Mouse (Mus musculus) spleen, adult 12 weeks (tissue): ENCODE measurements around the gene Eif2ak4.

Experiments used
- DNase-seq: peaks from one replicate; pipeline ENCODE4 v3.0.0; 2022; ENCODE audit warnings: low spot score

Eif2ak4 gene

DNA sequence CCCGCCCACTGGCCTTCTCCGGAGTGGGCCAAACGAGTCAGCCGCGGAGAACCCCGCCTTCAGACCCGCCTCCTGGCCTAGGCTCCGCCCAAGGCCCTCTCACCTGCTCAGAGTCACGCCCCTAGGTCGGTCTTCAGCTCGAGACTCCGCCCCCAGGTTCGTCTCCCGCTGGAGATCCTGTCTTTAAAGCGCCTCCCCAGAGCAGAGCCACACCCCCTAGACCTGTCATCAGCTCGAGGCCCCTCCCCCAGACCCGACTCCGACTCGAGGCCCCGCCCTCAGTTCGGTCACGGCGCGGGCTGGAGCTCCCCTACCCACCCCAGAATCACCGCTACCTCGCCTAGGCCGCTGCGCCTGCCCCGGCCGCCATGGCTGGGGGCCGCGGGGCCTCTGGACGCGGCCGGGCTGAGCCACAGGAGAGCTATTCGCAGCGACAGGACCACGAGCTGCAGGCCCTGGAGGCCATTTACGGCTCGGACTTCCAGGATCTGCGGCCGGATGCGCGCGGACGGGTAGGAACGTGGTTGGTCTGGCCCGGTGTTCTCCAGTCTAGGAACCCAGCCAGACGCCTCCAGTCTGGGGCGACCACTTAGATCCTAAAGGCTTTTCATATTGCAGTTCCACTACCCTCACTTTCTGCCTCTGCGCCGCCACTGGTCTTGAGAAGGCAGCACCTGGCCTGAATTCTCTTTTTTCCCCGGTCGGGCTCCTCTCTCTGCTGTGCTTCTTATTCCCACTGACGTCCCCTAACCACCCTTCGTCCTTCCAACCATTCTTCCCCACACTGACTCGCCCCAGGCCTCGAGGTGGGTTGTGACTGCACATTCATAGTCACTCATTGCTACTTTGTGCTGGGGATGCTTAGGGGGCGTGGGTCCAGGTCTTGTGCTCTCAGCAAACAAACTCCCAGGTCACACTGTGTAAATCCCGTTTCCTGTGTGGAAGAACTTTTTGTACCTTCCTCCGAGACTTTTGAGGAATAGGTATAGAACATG lies at the start of gene Eif2ak4:
Eif2ak4 (plus strand) TSS at position 278 of the 995 bp plus-strand sequence.
- peak; percentile 99 for DNase-seq

DNA sequence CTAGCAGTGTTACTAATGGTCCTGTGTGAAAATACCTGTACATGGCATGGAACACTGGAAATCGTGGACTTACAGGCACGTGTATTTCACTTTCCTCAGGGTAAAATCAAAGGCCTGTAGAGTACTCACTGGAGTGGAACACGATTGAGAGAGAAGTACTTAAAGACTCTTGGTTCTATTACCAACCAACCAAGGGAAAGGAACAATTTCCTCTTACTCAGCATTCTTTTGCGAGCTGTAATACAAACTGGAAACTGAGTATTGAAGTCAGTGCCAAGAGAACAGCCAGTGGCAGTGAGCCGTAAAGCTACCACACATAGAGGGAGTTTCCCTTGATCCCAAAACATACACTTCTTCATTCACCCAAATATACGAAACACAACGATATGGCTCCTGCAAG lies 47.1 kb upstream of the Eif2ak4 start:
- no peak for DNase-seq

DNA sequence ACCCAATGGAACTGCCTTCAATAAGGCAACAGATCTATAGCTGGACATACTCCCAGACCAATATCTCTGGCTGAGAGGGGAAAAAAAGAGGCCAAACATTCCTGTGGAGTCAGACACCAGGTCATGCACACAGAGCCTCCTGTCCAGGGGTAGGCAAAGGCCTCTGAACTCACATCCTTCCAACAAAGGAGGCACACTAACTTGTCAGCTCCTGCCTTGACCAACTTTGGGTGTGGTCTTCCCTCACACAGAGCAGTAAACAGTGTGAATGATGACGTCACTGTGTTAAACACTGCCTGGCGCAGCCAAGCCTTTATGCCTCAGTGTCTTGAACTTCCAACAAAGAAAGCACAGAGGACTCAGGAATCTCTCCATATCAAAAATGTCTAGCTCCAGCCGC lies 44.5 kb upstream of the Eif2ak4 start:
- DNase-seq = no peak

DNA sequence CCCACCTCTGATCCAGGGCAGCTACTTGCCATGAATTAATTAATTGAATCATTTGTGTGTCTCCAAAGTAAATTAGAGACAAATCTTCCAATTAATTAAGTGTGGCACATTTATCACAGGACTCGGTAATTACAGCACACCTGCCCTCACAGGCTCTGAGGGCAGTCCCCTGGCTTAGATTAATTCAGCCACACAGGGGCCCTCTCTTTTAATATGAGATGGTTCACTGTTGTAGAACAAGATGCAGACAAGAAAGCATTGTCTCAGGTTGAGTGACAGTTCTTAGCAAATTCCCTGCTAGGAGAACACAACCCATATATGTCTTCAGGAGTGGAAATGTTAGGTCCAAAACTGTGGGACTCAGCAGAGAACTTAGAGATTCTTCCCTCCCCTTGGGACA lies 42.9 kb upstream of the Eif2ak4 start:
- no peak for DNase-seq

DNA sequence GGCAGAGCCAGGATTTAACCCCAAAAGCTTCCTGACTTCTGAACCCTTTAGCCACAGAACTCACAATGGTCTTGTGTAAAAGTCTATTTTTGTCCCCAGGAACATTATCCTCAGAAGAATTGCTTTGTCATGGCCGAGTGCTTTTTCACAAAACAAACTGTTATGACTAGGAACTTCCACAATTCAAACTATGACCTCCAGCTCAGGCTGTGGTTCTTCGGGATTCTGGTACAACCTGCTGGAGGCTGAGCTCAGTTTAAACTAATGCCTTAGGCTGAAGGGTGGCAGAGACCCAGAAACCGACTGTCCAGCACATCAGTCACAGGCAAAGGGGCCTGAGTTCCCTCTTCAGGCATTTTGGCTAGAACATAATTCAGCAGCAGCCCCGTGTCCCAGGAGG lies 34.9 kb upstream of the Eif2ak4 start:
- DNase-seq = no peak

DNA sequence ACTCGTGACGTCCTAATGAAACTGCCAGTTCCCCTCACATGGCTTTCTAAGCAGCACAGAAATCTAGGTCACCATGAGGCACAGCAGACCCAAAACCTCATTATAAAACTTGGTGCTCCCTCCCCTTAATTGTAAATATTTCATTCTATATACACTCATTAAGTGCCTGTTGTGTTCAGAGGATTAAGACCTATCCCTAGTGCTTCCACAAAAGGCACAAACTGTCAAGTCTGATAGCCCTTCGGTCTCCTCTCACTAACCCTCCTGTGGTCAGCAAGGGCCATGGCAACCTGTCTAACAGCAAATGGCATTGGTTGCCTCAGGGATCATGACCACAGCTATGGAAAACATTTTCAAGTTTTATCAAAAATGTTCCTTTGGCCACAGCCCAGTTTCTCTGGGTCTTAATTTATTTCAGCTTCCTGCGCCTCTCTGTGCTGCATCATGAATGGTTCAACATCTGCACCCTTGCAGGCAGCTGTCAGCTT lies 34.5 kb upstream of the Eif2ak4 start:
- no peak for DNase-seq

DNA sequence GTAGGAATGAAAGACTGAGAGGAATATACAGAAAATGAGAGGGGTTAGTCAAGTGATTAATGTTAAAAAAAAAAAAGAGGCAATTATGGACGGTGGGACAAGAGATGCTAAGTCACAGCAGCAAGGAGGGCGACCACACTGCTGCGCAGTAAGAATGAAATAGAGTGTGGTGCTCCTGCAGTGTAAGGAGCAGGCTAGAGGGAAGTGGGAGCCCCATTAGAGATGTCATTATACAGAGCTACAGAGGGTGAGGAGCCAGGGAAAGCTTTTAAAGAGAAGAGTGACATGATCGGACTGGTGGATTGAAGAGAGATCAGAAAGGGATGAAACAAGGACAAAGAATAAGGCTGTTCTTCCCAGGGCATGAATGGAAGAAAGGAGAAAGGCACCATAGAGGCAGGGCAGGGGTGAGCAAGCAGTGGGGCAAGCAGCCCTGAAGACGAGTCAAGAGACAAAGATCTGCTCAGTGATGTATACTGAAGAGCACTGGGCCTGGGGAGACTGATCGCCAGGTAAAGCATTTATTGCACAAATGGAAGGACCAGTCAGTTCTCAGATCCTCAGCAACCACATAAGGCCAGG lies 33.2 kb upstream of the Eif2ak4 start:
- DNase-seq = no peak

DNA sequence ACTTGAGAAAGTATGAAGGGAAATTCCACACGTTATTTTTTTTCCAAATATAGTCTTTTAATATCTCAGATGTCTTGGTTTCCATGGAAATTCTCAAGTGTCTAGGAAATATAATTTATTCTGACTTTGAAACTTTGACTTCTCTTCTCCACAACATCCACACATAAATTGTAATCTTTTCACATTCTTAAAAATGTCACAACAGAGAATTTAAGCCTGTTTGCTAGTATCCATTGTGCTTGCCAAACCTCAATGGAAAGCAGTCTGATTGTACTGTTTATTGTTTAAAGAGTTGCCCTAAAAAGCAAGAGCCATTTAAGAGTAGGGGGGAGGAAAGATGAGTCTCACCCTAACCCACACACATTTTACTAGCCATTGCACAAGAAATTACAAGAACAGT lies 16.6 kb upstream of the Eif2ak4 start:
- no peak for DNase-seq

DNA sequence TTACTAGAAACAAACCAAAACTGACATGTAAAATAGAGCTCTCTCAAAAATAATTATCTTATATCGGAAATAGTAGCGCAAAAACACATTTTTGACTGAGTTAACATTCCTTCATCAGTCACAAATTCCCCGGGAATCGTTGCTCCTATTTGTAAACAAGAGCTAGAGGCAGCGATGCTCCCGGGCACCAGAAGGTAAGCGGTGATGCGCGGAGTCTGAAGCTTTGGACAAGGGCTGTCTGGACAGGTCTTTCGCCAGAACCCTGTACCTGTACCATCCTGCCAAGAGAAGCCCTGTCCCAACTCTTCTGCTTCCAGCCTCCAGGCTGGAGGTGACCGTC lies 15.9 kb upstream of the Eif2ak4 start:
- no peak for DNase-seq

DNA sequence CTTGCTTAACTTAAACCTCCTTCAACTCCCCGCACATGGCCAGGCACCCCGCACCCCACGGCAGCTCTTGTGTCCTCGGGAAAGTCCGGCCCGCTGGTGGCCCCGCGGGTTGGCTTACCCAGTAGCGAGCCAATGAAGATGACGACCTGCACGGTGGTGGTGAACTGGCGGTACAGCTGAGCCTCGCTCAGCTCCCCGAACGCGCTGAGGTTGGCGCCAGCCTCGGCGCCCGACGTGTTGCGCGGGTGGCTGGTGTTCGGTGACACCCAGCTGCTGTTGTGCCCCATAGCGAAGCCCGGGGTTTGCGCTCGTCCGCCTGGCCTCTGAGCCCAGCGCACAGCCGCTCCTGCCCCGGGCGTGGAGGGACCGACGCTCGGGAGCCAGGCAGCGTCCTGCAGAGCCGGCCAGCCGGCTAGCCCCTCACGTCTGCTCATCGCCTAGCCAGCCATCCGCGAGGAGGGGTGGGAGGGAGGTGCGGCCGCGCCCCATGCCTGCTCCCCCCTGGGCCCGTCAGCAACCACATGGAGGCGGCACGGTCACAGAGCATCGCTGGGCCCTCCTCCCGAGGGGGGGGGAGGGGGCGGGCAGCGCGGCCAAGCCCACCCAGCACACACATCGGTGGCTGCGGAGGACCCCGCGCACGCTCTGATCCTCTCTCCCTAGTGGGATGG lies 15.4 kb upstream of the Eif2ak4 start, which contains the start of gene Gpr176:
Gpr176 (minus strand) TSS at position 519 of the 671 bp plus-strand sequence.
- DNase-seq = no peak

DNA sequence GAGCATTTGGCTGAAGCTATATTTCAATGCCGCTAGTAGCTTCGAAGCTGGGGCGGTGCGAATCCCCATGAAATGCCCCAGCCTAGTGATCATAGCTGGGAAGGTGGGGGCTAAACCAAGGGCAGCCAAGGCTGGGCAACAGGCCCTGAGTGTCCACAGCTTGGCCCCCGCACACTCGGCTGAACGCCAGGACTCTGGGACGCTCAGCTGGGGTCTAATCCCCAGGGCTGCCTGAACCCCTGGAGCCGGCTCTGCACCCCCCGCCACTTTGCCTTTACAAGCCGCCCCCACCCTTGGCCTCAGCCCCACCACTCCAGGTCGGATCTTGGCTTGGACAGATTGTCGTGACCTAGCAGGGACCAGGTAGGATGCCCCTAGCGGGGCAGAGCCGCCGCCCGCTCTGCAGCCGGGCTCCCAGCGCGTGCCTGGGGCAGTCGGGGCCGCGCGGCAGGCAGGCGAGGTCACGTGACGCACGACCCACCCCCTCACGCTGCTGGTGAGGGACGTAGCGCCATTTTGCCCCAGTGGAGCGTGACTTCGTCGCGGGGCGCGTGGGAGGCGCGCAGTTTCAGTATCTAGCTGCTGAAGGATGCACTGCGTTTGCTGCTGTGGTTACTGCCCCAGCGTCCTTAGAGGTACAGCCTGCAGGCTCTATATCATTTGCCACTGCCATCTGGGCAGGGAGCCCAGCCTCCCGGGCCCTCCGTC lies 14.7 kb upstream of the Eif2ak4 start:
- peak; percentile 43 for DNase-seq

DNA sequence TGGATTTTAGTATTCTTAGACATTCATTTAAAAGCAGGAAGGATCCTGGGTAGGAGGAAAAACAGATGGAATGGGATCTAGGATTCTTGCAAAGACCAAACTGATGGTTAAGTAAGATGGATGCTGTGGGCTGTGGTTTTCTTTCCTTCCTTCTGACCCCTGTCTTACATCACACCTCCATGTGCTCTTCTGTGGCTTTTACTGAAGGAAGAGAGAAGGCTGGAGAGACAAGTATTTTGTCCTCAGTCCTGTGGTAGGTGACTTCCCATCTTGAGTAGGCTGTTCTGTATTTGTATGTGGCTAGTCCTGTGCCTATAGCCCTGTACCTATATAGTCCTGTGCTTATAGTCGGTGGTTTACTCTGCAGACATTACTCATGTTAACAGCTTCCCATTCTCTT lies 12.9 kb upstream of the Eif2ak4 start:
- DNase-seq = no peak

DNA sequence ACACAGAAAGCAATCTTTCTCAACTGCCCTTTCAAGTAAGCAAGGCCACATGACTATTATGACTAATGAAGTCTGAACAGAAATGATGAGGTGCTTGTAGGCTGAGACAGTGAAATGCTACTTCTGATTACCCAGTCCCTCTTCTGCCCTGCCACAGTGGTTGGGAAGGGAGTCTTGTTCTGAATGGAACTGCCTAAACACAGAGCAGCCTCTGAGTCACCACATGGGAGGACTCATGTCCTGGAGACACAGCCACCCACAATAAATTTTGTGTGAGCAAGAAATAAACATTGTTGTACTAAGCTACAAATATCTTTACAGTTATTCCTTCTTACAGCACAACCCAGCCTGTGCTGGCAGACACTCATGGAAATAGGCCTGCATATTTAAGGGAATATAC lies 12.5 kb upstream of the Eif2ak4 start:
- no peak for DNase-seq

DNA sequence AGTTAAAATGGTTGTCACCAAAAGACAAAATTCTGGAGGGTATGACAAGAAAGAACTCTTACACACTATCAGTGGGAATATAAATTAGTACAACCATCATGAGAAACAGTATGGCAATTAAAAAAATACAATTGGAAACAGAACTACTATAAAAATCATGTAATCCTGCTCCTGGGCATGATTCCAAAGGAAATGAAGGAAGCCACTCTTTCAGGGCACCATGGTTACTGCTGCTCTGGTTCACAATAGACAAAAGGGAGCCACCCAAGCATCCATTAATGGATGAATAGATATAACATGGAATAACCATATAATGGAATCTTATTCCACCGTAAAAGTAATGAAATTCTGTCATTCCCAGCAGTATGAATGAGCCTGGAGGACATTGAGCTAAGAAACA lies 8.7 kb upstream of the Eif2ak4 start:
- DNase-seq = no peak

DNA sequence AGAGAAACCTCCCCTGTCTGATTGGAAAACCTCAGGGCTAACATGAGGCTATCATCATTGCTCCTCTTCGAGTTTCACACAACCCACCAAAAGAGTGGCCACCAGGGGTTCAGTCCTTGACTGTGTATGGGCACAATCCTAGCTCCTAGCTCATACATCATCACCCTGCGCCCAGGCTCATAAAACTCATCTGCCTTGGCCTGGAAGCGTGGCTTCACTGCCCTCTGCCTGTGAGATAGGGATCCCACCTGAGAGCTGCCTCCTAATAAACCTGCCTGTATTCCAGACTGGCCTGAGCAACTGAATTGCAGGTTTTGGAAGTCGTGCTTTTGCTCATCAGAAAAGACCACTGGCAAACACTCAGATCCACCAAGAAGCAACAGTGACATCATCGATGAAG lies 5.0 kb upstream of the Eif2ak4 start:
- DNase-seq = no peak

DNA sequence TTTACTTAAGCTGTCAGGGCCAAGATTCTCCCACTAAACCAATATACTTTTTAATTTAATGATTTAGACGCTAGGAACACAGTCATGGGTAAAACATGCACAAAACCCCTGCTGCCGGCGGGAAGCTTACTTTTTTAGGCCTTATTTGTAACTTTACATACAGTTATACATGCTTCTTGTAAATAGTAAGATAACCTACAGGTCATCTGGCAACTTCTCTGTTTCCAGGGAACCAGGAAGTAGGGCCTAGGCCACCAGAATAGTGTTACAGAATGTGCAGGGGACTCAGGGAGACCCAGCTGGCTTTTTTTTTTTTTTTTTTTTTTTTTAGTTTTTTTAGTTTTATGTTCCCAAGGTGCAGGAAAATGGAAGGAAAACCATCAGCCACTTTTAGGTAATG lies 1.2 kb downstream of the Eif2ak4 start:
- DNase-seq = no peak

DNA sequence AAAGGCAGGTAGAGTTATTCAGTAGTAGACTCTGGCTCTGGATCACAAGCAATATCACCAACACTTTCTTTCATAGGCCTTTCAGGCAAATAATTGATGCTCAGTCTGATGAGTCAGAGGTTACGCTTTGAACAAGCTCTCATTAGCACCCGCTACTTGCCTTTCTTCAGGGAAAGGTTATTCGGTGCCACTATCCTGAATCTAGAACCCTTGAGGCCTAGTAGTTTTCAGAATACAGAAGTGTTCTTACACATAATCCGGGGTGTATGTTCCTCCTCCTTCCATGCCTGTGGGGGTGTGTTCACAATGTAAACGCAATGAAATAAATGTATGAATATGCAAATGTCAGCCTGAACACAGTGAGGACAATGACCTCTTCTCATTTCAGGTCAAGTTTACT lies 1.7 kb downstream of the Eif2ak4 start:
- no peak for DNase-seq

DNA sequence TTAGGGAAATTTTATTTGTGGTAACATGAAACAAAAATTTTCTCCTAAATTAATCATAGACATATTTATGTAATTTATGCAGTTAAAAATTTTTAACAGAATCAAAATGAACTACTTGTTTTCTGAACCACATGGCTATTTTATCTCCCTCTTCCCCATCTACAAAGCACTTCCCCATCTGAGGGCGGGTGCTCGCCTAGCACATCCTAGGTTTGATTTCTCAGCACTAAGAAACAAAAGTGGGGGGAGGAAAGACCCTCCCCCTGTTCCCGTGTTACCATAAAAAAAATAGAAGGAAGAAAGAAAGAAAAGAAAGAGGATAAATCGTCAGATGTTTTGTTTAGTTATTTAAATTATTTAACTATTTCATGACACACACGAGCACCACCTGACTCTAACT lies 2.8 kb downstream of the Eif2ak4 start:
- DNase-seq = no peak

DNA sequence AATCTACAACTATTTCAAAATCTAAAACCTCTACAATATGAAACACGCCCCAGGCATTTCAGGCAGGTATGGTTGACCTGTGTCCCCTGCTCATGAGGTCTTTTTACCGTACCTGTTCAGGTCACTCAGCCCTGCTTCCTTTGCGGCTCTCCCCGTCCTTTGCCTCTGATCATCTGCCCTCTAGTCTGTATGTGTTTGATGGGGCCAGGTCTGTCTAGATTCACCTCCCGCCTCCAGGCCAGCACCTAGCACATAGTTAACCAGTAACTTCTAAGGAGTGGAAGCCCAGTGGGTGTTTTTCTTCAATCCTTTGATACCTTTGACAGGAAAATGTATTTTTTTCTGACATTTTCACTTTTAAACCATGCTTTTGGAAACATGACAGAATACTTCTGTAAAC lies 11.3 kb downstream of the Eif2ak4 start:
- DNase-seq = no peak

DNA sequence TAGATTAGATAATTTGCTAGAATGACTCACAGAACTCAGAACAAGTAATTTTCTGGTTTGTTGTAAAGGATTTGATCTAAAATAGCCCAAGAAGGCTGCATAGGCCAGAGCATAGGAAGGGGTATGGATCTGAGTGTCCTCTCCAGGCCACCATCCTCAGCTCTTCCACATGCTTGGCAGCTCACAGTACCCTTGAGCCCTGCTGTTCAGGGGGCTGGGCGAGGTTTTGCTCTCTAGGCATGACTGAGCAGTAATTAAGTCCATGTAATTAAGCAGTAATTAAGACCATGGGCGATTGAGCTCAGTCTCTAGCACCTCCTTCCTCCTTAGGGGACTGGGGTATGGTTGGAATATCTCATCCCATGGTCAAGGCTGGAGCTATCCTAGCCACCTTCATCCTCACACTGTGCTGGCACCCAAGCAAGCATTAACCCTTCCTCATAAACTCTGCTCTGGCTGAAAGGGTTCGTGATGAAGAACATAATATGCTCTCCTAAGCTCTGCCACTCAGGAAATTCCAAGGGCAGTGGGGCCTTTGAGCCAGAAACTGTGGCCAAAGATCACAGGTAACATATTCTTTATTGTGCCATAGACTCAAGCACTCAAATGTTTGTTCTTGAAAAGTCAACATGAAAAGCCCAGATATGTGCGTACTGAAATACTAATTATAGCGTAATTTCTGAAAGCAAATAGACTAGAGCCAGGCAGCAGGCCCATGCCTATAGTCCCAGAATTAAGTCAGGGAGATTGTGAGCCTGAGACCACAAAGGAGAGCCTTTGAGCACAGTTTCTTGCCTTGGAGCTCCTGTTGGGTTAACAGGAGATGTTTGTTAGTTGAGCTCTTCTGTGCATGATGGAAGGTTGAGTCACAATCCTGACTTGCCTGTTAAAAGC lies 13.7 kb downstream of the Eif2ak4 start:
- DNase-seq = no peak

DNA sequence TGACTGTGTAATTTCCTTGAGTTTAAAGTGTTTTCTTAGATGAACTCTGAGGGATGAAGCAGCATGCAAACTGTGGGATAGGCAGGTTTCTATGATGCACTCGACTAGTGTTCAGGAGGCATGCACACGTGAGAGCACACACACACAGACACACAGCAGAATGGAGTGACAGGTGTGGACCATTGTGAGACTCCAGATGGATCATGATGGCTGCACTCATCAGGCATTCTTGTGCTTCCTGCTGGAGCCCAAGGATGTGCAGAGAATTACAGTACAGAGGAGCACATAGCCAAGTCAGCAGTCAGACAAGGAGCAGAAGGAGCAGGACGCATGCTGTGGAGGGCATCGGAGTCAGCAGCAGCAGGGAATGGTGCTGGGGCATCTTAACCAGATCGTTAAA lies 15.9 kb downstream of the Eif2ak4 start:
- DNase-seq = no peak
